Mouse (Mus musculus) liver, embryonic 13.5 days (tissue): ENCODE data around the gene Atp1b3. TPM values are rescaled to one million over a fixed set of nuclear protein-coding genes. Genes with fewer than 3 reads are reported as not detected.
"Not testable (repeated sequence)": the region's sequence is repeated elsewhere in the genome, so short reads cannot be mapped to it uniquely, and the experiment has no call there.

Experiments
- ATAC-seq: fragments of 200-750 bp; cut with Nextera tagmentation; 2 replicates; pipeline ENCODE4 v1.8.0; 2017; ENCODE audit warnings: low read depth, mild to moderate bottlenecking, moderate number of reproducible peaks, moderate library complexity
- DNase-seq: peaks from one replicate; pipeline ENCODE4 v3.0.0; 2022
- H3K27ac ChIP-seq: fragments of 300-500 bp; sonication (generic); 2 replicates; pipeline ENCODE4 v1.5.1; 2015; ENCODE audit warnings: moderate library complexity, mild to moderate bottlenecking, inconsistent platforms
- H3K27me3 ChIP-seq: fragments of 300-500 bp; sonication (generic); 2 replicates; pipeline ENCODE4 v1.6.1; 2015; ENCODE audit warnings: mild to moderate bottlenecking, inconsistent platforms
- H3K36me3 ChIP-seq: fragments of 300-500 bp; sonication (generic); 2 replicates; pipeline ENCODE4 v1.6.1; 2015; ENCODE audit warnings: mild to moderate bottlenecking, inconsistent platforms
- H3K4me1 ChIP-seq: fragments of 300-500 bp; sonication (generic); replicated peaks from 2 replicates; pipeline ENCODE4 v1.6.1; 2015; ENCODE audit warnings: inconsistent platforms
- H3K4me2 ChIP-seq: fragments of 300-500 bp; sonication (generic); 2 replicates; pipeline ENCODE4 v1.6.1; 2015; ENCODE audit warnings: inconsistent platforms, mild to moderate bottlenecking, moderate library complexity
- H3K4me3 ChIP-seq: fragments of 300-500 bp; sonication (generic); replicated peaks from 2 replicates; pipeline ENCODE4 v1.5.1; 2015; ENCODE audit warnings: mild to moderate bottlenecking, inconsistent platforms
- H3K9ac ChIP-seq: fragments of 300-500 bp; sonication (generic); 2 replicates; pipeline ENCODE4 v1.6.1; 2015; ENCODE audit warnings: mild to moderate bottlenecking, inconsistent platforms
- H3K9me3 ChIP-seq: fragments of 300-500 bp; sonication (generic); replicated peaks from 2 replicates; pipeline ENCODE4 v1.6.1; 2016; ENCODE audit warnings: inconsistent platforms
- WGBS: fragments of 180-500 bp; shearing (Covaris S2); methylation state at CpG from one replicate; pipeline ENCODE4 v1.1.7; 2015; ENCODE audit not compliant: insufficient replicate concordance; 5-methylcytosine and 5-hydroxymethylcytosine counted together
- polyA plus RNA-seq: library from polyadenylated mRNA; unstranded; fragments of >200 nt; fragmentation: Nextera tagmentation; extraction: Ambion mirVana; gene quantifications from 2 replicates; pipeline ENCODE4 v1.2.1, GENCODE M21; 2015

Gene Atp1b3
- 87.3 and 98.3 TPM in 2 replicates for polyA plus RNA-seq

DNA sequence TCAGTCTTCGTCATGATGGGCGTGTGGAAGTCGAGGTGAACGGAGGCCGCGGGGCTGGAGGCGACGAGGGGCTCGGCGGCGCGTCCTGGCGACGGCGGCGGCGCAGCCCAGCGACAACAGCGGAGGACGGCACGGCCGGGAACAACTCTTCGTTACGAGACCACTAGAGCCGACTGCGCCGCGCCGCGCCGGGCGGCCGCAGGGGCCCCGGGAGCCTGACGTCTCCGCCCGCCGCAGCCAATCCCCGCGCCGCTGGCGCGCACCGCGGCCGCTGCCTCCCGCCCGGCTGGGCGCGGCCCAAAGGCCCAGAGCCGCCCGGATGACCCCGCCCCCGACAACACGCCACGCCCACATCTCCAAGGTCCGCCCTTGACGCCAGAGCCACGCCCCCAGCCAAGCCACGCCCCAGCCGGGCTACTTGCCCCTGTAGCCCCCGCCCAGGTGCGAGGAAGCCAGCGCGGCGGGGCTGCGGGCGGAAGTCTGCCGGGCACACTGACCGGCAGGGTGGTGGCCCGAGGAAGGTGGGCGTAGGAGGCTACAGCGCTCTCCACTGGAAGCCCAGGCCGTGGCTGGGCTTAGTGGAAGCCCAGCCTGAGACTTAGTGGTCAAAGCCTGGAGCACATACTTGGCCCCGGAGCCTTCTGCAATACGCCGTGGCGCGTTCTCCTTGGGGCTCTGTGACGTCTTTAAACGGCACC is at the start of gene Atp1b3:
TSS of gene Atp1b3 (minus strand) at position 302 of the 698 bp plus-strand sequence.
- Histone ChIP-seq H3K4me2 (peak within 1 kb of the TSS; percentile 81), H3K4me3 (peak within 1 kb of the TSS; percentile 84), H3K9me3 (no peaks in the 10 kb centered on the region), H3K36me3 (no peaks in the 10 kb centered on the region), H3K27me3 (no peaks in the 10 kb centered on the region), H3K4me1 (peaks cover 33% of the 10 kb centered on the region), H3K27ac (peak within 1 kb of the TSS; percentile 93), H3K9ac (peak within 1 kb of the TSS; percentile 93)
- ATAC-seq (peak; percentile 95), DNase-seq (peak; percentile 98)
- WGBS, result under 1% methylated on average over 81 of the region's 81 CpGs

DNA sequence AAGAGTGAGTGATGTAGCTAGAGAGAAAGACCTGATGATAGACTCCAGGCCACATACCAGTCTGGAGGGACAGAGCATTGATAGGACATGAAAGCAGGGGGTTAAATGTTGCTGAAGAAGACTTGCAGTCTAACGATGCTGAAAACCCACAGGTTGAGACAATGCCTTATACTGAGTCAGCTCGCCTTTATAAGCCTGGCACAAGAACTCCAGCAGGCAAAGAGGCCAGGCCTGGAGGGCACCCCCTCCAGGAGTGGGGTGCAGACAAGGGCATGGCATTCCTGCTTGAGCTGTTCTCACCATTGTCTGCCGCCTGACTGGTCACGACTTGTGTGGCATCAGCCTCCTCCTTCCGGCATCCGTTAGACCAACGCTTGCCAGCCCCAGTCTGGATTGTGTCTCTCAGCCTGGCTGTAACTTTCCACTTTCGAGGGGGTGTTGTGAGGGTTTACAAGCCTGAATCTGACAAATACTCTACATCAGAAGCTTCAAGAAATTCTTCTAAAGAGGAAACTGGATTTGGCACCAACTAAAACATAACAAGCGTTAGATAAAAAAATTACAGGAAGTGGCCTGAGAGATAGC is 48.7 kb upstream of the Atp1b3 start:
- Histone ChIP-seq H3K4me1 (no peaks in the 10 kb centered on the region), H3K9ac (no peak overlapping the region), H3K27ac (no peak overlapping the region), H3K36me3 (no peaks in the 10 kb centered on the region), H3K4me3 (no peak overlapping the region), H3K27me3 (no peaks in the 10 kb centered on the region), H3K4me2 (no peak overlapping the region), H3K9me3 (no peaks in the 10 kb centered on the region)
- ATAC-seq, result no peak
- no peak for DNase-seq
- WGBS, result 56% methylated on average over 9 of the region's 9 CpGs

DNA sequence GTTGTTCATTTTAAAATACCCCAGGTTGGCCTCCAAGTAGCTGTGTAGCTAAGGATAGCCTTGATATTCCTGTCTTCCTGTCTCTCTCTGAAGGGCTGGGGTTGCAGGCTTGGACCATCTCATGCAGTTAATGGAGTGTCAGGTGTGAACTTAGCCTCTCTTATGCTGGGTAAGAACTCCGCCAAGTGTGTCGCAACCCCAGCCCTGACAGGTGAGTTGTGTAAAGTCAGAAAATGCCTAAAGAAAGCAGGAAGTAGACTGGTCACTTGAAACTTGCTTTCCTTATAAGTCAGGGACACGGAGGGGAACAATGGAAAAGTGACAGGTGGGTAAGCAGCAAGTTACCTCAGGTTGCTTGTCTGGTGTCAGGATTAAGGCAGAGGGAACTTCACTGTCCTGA is 40.1 kb upstream of the Atp1b3 start:
- H3K4me2 ChIP-seq, result no peak overlapping the region
- no peak for ATAC-seq
- H3K9ac ChIP-seq, result no peak overlapping the region
- 0 out of 2 replicates have a peak, but pooled peaks cover 2% of the 10 kb centered on the region for H3K4me1 ChIP-seq
- WGBS, result 70% methylated on average over 3 of the region's 3 CpGs
- no peak for DNase-seq
- H3K36me3 ChIP-seq, result no peaks in the 10 kb centered on the region
- H3K27ac ChIP-seq, result no peak overlapping the region
- H3K27me3 ChIP-seq, result no peaks in the 10 kb centered on the region
- no peaks in the 10 kb centered on the region for H3K9me3 ChIP-seq
- no peak overlapping the region for H3K4me3 ChIP-seq

DNA sequence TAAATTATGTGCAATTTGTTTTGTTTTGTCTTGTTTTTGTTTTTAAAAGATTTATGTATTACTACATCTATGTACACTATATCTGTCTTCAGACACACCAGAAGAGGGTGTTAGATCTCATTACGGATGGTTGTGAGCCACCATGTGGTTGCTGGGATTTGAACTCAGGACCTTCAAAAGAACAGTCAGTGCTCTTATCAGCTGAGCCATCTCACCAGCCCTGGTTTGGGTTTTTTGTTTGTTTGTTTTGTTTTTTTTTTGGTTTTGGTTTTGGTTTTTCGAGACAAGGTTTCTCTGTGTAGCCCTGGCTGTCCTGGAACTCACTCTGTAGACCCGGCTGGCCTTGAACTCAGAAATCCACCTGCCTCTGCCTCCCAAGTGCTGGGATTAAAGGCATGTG is 35.7 kb upstream of the Atp1b3 start:
- 78% methylated on average over 3 of the region's 3 CpGs for WGBS
- not testable (repeated sequence) for H3K9me3 ChIP-seq, H3K27me3 ChIP-seq, H3K4me2 ChIP-seq, H3K36me3 ChIP-seq, ATAC-seq, DNase-seq, H3K4me3 ChIP-seq, H3K9ac ChIP-seq, H3K27ac ChIP-seq
- peaks cover 18% of the 10 kb centered on the region; the same call in 1 of the 2 replicates for H3K4me1 ChIP-seq

DNA sequence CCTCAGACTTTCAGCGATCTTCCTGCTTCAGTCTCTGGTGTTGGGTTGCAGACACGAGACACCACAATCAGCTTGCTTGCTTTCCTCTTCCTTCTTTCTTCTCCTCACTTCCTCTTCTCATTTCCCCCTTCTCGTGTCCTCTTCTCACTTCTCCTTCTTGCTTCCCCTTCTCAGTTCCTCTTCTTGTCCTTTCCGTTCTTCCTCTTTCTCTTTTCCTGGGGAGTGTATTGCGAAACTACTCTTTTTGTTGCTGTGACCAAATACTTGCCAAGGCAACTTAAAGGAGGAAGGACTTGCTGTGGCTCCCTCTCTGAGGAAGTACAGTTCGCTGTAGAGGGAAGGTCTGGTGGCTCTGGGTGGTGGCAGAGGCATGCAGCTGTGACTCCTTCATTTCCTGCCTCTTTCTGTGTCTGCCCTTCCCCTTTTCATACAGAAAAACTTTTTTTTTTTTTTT is 35.2 kb upstream of the Atp1b3 start:
- DNase-seq, result no peak

DNA sequence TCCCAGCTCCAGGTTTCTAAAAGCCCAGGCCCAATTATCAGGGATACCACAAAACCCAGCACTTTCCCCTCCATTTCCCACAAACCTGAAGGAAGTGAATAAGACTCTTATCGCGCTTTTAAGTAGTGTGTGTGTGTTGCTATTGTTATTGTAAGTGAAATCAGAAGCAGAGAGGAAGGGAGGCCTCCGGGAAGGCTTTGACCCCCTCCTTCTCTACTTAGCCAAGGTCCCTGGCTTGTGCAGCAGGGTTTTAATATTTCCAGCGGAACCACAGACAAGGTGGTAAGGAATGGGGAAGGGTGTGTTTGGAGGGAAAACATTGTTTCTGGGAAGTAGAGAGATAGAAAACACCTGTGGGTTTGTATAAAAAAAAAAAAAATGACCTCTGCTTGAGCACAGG is 34.4 kb upstream of the Atp1b3 start:
- H3K4me3 ChIP-seq, result no peak overlapping the region
- no peak overlapping the region for H3K27ac ChIP-seq
- 40% methylated on average over 4 of the region's 4 CpGs for WGBS
- no peaks in the 10 kb centered on the region for H3K36me3 ChIP-seq
- peaks cover 22% of the 10 kb centered on the region for H3K4me1 ChIP-seq
- H3K9ac ChIP-seq, result no peak overlapping the region
- DNase-seq (no peak), ATAC-seq (no peak)
- H3K27me3 ChIP-seq, result no peaks in the 10 kb centered on the region
- H3K4me2 ChIP-seq, result no peak overlapping the region
- H3K9me3 ChIP-seq, result no peaks in the 10 kb centered on the region

More for the DNA sequence above, 35.2 kb upstream of the Atp1b3 start:
- Histone ChIP-seq H3K4me2 (no peak overlapping the region), H3K4me3 (no peak overlapping the region), H3K4me1 (peaks cover 22% of the 10 kb centered on the region), H3K27ac (peak overlapping the region; percentile 69), H3K9ac (no peak overlapping the region), H3K27me3 (no peaks in the 10 kb centered on the region), H3K9me3 (no peaks in the 10 kb centered on the region), H3K36me3 (no peaks in the 10 kb centered on the region)
- no peak for ATAC-seq
- WGBS, result 22% methylated on average over 6 of the region's 6 CpGs

DNA sequence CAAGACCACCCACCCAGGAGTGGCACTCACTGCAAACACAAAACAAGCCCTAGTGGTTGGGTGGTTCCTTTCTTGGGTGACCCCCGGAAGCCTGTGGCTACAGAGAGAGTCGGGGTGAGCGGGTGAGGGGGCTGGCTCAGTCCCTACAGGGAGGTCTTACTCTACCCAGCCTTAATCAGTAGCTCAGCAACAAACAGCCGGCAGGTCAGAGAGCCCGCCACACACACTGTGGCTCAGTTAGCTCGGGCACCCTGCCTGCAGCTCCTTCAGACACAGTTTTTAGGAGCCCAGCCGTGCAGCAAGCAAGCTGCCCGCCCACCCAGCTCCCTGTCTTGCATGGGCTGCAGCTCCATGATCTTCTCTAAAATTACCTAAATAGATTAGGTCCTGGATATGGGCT is 33.9 kb upstream of the Atp1b3 start:
- WGBS, result 64% methylated on average over 8 of the region's 8 CpGs
- H3K4me3 ChIP-seq, result no peak overlapping the region
- ATAC-seq, result no peak; the same call in 1 of the 2 replicates
- no peaks in the 10 kb centered on the region for H3K27me3 ChIP-seq
- H3K4me1 ChIP-seq, result peaks cover 22% of the 10 kb centered on the region
- H3K36me3 ChIP-seq, result no peaks in the 10 kb centered on the region
- 0 out of 2 replicates have a peak overlapping the region, but pooled peaks have one; percentile 21 for H3K27ac ChIP-seq
- no peak for DNase-seq
- H3K4me2 ChIP-seq, result no peak overlapping the region
- H3K9ac ChIP-seq, result no peak overlapping the region
- H3K9me3 ChIP-seq, result no peaks in the 10 kb centered on the region

DNA sequence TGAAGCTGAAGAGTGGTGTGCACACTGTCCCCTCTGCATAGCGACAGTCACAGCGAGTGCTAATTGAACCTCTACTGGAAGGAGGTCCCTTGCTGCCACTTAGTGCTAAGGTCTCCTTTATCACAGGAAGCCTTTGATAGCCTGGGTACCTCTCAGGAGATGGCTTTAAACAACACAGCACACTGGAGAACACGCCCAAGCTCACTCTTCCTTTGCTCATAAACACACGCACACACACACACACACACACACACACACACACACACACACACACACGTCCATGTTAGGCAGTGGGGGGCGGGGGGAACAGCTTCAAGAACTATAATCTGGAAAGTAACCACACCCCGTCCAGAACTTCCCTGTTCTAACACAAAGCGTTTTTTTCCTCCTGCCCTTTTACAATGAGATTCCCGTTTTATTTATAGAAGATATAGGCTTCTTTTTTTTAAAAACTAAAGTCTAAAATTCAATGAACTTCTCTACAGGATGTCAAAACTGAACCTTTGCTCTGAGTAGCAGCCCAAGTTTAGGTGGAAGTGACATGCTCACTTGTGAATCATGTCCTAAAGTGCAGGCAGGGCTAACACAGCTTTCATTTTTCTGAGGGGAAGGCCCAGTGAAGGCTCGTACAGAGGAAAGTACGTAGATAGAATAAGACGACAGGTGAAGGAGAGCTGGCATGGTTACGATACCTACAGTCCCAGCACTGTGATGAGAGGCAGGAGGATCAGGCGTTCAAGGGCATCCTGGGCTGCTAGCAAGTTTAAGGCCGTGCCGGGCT is 30.9 kb upstream of the Atp1b3 start:
- H3K27me3 ChIP-seq, result no peaks in the 10 kb centered on the region
- ATAC-seq (no peak), DNase-seq (no peak)
- 34% methylated on average over 16 of the region's 16 CpGs for WGBS
- H3K4me2 ChIP-seq, result no peak overlapping the region
- no peaks in the 10 kb centered on the region for H3K36me3 ChIP-seq
- H3K4me1 ChIP-seq, result peaks cover 22% of the 10 kb centered on the region
- H3K9me3 ChIP-seq, result no peaks in the 10 kb centered on the region
- no peak overlapping the region for H3K9ac ChIP-seq
- peak overlapping the region; percentile 44 for H3K27ac ChIP-seq
- no peak overlapping the region for H3K4me3 ChIP-seq

DNA sequence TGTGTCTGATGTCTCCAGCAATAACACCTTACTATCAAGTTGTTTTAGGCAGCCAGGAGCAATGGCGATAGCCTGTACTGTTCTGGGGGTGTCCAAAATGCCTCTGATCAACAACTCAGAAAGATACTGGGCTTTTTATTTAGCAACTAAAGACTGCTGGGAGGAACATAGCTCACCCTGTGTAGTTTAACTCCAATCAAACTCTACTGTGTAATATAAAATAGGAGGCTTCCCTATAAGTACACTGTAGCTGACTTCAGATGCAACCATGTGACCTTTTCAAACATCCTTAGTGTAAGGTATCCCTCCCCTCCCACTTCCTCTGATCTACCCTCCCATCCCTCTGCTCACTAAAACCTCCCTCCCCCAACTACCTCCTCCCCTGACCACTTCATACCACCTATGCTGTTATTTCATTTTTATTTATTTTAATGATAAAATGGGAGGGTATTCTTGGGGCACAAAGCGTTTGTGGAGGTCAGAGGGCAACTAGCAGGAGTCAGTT is 29.5 kb upstream of the Atp1b3 start:
- Histone ChIP-seq H3K9ac (no peak overlapping the region), H3K36me3 (no peaks in the 10 kb centered on the region), H3K9me3 (no peaks in the 10 kb centered on the region), H3K27me3 (no peaks in the 10 kb centered on the region), H3K27ac (no peak overlapping the region), H3K4me2 (no peak overlapping the region), H3K4me3 (no peak overlapping the region), H3K4me1 (peaks cover 18% of the 10 kb centered on the region)
- ATAC-seq (no peak), DNase-seq (no peak)
- WGBS, result 62% methylated on average over 2 of the region's 2 CpGs

DNA sequence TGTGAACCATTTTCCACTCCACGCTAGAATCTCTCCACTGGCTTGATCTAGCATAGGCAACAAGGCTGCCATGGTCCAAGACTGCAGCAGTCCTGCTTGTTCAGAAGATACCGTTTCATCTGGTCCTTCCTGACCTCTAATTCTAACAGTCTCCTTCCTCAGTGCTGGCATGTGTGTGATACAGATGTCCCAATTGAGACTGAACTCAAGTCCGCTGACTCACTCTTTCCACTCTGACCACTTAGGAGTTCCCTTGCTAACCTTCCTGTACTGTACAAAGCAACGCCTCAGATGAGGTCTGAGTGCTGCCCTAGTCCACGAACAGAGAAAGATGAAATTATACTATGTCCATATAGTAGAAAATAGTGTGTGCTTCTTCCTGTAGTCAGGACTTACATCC is 28.9 kb upstream of the Atp1b3 start:
- Histone ChIP-seq H3K9ac (no peak overlapping the region), H3K4me2 (no peak overlapping the region), H3K4me3 (no peak overlapping the region), H3K27me3 (no peaks in the 10 kb centered on the region), H3K4me1 (peaks cover 16% of the 10 kb centered on the region), H3K36me3 (no peaks in the 10 kb centered on the region), H3K9me3 (no peaks in the 10 kb centered on the region), H3K27ac (no peak overlapping the region)
- DNase-seq, result no peak
- ATAC-seq, result no peak
- 45% methylated on average over 5 of the region's 5 CpGs for WGBS

DNA sequence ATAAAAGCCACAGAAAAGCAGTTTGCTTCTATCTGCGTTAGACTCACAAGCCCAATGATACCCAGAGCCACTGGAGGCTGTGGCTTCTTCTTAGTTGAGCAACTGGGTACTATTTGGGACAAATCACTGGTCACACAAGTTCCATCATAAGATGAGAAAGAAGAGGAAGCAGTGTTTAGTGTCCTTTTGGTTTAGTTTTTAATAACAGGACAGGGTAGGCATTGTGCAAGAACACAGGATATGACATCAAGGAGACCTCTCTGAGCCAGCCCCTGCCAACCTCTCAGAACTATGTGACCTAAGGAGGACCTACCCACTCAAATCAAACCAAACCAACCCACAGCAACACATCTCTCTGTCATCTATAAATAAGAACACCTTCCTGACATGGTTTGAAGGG is 27.7 kb upstream of the Atp1b3 start:
- 71% methylated on average over 1 of the region's 1 CpGs for WGBS
- no peak for DNase-seq
- no peak overlapping the region for H3K4me3 ChIP-seq
- H3K36me3 ChIP-seq, result no peaks in the 10 kb centered on the region
- H3K27me3 ChIP-seq, result no peaks in the 10 kb centered on the region
- no peaks in the 10 kb centered on the region for H3K9me3 ChIP-seq
- no peak overlapping the region for H3K9ac ChIP-seq
- no peak overlapping the region for H3K27ac ChIP-seq
- no peak for ATAC-seq
- H3K4me1 ChIP-seq, result peaks cover 9% of the 10 kb centered on the region
- no peak overlapping the region for H3K4me2 ChIP-seq
